Mouse (Mus musculus) NIH3T3 (cell line): ENCODE data around the gene Anks6.
A peak's percentile ranks its signal among the peaks of the same experiment; 100 is the strongest.

Experiments used
- DNase-seq: peaks from one replicate; pipeline ENCODE4 v3.0.0-alpha.2; 2012; ENCODE audit warnings: low read depth

Gene Anks6

DNA sequence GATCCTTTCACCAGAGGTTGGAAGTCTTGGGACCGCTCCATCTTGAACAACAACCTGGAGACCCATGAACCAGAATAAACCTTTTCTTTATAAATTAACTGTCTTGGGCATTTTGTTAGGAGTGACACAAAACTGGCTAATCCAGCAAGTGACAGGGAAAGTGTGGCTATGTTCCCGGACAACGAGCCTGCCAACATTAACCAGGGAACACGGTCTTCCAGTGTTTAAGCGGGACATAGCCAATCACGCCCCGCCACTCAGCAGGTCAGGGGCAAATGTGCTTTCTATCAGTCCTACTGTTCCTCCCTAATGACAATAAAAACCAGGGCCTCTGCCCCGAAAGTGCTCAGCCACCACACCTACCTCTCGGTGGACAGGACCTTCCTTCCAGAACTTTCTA is 13.4 kb downstream of the Anks6 start:
- no peak for DNase-seq

DNA sequence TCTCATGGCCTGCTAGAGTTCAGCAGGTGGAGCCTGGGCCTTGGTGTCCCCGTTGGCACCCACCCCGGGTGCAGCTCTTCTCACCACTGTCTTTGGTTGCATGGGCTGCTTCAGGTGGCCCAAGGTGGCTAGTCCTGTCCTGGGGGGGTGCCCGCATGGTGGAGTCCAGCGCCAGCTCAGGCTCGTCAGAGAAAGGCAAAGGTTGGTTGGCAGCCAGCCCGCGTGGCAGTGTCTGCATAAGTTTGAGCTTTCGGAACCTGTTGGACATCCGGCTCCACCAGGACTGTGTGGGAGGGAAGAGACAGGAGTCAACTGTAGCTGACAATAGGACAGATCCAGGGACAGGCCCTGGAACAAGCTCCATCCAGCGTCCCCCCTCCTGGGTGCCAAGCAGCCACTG is 17.6 kb downstream of the Anks6 start:
- DNase-seq: no peak

DNA sequence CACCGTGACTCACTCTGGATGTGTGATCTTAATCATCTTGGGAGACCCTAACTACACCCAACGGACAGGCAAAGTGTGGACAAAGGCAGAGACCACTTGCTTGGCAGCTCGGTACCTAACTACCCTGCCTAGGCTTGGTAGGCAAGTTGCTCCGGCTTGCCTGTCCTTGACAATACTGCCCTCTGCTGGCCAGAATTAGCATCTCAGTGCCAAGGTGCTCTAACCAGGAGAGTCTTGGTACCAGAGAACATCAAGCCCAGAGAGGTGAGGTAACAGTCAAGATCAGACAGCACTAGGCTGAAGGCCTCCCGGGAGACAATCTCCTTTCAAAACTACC is 19.9 kb downstream of the Anks6 start:
- peak; percentile 85 for DNase-seq

DNA sequence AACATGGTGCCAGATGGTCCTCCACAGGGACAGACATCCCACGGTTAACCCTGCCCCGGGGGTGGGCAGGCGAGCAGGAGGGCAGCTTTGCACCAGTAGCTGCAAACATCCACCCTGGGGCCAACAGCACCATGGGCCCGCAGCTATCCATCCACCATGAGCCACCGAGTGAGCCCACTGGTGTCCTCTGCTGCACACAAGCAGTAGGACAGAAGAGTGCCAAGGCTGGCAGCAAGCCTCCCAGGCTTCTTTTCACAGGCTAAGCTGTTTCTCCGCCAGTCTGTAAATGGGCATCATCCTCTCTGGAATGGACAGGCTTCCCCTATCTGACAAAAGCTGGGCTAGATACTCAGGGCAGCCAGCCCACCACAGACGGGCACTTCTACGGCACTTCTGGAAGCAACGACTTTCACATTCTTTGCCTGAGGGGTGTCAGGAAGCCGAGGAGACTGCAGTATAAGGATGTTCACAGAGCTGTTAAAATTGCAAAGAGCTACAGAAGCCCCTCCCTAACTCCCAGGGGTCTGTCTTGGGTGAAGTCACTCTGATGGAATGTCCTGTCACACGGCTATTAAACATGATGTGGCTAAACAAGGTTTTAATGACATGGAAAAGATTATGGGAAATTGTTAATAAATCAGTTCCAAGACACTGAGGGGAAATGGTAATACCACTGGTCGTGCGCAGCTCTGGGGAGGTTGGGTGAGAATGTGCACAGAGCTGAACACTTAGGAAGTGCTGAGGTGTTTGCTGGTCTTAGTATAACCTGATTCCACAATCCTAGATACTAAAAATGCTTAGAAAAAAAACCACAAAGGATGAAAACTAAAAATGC is 20.5 kb downstream of the Anks6 start:
- no peak for DNase-seq

DNA sequence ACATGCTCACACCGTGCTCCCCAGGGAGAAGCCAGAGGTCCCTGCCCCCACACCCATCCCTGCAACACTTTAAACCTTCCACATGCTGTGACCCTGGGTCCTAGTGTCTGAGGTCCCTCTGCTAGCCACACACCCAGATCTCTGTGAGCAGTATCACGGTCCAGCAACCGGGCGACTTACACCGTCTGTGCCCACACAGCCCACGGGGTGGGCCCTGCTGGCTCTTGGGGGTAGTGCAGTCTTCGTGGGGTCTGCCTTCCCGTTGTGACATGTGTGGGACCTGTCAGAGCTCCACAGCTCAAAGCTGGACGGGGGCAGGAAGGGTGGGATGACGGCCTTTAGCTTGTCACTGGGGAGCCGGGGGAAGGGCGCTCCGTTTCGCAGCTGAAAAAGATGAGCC is 21.7 kb downstream of the Anks6 start:
- no peak for DNase-seq

DNA sequence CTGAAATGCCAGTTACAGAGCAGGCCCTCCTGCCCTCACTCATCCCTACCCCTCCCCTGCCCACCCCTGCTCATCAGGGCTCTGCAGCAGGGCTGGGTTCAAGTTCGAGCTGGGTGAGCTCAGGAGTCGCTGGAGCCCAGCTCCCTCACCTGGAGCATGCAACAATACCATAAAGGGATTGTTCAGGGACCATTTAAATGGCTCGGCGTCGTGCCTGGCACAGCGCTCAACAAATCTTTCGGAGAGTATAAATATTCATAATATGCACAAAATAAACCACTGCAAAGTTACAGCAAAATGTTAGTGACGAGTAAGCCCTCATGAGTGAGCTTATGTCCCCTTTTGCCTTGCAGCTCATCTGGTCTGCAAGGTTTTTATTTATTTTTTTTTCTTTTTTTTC is 25.1 kb downstream of the Anks6 start:
- DNase-seq: no peak

DNA sequence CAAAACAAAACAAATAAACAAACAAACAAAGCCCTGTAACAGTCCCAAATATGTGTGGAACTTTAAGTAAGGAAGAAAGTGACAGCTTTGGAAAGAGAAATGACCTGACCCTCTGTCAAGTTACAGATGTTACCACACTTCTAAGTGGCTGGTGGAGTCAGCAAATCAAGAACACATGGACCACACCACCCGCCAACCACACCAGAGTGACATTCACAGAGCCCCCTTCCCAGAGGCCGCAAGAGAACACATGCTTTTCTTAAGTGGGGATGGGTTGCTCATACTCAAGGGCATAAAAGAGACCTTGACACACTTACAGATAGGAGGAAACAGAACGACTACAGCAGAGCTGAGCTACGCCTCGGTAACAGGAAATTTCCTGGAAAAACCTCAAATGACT is 28.4 kb downstream of the Anks6 start:
- no peak for DNase-seq

DNA sequence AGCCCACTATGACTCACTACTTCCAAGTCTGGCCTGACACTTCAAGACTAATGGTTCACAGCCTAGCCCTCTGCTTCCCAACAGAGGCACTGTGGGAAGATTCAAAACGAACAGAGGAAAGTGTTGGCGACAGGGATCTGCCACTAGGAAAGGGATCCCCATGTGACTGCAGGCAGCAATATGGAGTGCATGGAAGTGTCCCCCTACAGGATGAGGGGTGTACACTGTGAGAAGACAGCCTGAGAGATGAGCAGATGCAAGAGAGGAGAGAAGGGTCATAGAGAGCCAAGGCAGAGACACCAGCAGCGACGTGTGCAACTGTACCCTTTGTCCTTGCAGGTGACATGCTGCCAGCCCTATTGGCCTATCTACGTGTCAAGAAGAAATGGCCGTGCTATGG is 33.3 kb downstream of the Anks6 start:
- DNase-seq: no peak

DNA sequence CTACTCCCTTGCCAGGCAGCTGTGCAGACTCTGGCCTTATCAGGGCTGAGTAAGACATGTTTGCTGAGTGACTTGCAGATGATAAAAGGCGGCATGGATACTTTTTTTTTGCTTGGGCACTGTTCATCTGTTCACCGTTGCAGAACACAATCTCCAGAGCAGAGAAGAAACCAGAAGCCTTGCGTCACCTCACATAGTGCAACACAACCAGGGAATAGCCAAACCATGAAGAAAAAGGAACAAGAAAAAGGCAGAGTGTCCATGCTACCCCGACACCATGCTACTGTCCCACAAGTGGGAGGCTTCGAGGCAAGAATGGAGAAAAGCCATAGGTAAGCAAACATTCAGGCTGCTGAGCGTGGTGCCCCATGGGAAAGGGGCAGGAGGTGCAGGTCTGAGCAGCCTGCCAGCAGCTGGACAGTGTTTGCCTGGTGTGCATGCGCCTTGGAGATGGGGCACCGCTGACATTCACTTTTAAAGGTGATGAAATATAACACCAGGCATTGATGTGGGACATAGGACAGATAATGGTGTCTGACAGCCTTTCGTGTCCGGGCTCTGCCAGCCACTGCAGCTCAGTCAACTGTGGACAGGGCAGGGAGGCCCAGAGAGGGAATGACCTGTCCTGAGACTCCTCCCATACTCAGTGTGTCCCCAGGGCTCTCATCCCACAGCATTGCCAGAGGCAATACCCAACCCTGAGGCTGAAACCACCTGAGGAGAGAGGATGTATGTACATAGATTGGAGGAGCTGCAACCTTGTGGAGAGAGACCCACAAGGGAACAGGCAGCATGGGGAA is 34.2 kb downstream of the Anks6 start:
- DNase-seq: no peak

DNA sequence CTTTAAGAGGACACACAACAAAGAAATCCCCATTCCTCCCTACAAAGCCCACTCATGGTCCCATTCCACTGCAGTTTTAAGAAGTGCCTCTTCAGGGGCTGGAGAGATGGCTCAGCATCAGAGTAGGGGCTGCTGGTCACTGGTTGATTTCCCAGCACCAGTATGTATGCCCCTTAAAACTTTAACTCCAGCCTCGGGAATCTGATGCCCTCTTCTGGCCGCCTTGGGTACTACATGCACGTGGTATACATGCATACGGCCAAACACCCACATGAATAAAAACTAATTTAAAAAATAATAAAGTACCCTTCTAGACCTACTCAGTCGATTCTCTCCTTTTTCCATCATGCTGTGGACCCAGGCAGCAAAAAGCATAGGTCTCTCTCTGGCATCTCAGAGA is 36.7 kb downstream of the Anks6 start:
- peak; percentile 59 for DNase-seq

DNA sequence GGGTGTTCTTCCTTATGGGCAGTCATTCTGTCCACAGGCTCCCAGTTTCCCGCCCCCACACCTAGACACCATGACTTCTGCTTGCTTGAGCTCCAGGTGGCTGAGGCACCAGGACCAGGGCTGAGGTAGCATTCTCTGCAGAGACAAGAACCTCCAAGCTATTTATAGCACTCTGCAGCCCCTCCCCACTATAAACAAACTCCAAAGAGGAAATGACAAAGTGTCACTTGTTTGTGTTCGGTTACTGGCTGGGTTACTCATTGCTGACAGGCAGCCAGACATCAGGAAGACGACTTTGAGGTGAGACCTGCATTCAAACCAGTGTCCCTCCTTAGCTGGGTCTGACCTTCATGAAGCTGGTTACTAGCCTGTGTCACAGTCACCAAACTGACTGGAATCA is 42.1 kb downstream of the Anks6 start:
- DNase-seq: no peak

DNA sequence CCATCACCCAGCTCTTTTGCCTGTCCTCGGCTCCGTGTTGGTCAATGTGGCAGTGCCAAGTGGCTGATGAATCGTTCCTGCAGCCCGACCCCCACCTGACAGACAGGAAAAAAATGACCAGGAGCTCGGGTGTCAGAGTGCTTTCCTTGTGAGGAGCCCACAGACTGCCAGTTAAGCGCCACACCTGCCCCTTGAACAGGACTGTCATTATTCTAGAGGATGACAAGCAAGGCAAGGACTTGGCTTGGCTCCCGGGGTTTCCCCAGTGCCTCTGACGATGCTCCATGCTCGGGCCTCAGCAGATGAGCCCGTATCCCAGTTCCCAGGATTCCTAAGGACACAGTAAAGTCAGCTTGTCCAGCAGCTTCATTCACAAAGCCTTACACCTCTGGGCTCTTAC is 44.8 kb downstream of the Anks6 start:
- no peak for DNase-seq

DNA sequence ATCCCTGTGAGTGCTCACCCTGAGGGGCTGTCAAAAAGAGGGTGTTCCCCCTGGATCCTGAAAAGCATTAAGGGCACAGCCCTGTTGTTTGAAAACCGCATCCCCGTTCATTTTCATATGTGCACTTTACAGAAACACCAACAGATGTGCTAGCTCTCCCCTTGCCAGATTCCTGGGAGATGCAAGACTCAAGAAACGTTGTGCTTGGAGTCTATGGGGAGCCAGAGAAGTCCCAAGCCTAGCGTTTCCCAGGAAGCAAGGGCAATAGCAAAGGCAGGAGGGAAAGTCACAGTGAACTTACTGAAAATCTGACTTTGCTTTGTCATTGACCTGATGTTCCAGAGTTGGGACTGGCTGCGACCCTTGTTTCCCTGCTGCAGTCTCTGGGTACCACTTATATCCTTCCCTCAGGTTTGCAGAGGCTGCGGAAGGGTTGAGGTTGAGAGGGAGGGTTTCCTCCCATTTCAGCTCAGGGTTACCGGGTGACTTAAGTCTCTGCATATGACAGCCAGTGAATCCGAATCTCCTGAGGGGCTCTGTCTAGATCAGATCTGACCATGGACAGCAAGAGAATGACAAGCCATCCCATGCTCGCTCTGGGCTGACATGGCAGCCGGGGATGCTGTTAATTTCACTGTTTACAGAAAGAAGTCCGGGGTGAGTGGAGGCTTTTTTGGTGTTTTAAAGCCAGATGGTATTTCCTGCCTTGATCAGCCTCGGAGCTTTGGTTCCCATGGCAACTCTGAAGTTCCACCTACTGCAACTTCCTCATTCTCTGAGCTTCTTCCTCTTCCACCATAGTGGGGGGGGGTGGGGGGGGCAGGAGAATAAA is 46.6 kb downstream of the Anks6 start:
- DNase-seq: no peak

DNA sequence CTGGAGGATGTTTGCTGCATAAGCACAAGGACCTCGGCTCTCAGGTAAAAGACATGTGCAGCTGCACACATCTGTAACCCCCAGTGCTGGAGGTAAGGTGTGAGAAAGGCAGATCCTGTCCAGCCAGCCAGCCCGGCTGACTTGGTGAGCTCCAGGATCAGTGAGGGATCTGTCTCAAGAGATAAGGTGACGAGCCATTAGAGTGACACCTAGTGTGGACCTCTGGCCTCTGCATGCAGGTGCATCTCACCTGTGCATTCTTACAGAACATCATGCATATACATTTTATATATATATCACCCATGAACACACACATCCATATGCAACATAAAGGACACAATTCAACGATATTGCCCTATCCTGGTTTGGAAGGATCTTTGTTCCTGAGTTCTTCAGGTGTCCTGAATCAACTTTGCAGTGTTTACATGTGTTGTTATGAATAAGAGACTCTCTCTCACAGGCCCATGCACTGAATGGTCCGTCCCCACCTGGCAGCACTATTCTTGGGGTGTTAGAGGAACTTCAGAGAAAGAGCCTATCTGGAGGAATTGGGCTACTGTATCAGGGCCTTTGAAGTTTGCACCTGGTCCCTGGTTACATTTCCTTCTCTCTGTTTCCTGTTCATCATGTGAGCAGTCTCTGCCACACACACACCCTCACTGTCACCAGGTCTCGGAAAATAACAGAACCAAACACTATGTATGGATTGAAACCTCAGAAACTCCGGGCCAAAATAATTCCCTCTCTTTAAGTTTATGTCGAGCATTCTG is 56.4 kb downstream of the Anks6 start:
- DNase-seq: no peak

DNA sequence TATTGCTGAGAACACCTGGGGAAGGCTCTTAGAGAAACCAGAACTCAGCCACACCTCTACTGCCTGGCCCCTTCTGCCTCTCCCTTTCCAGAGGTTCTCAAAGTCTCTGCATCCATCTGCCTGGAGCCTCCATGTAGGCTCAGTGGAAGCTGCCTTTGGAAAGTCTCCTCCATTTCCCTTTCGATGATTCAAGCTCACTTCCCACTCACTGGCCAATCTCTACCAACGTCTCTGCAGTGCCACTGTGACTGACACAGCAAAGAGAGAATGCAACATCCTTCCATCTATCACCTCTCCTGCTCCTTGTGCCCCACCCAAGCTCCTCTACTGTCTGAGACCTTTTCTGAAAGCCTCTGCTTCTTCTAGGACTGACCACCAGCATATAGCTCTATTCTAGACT is 59.3 kb downstream of the Anks6 start:
- DNase-seq: no peak

DNA sequence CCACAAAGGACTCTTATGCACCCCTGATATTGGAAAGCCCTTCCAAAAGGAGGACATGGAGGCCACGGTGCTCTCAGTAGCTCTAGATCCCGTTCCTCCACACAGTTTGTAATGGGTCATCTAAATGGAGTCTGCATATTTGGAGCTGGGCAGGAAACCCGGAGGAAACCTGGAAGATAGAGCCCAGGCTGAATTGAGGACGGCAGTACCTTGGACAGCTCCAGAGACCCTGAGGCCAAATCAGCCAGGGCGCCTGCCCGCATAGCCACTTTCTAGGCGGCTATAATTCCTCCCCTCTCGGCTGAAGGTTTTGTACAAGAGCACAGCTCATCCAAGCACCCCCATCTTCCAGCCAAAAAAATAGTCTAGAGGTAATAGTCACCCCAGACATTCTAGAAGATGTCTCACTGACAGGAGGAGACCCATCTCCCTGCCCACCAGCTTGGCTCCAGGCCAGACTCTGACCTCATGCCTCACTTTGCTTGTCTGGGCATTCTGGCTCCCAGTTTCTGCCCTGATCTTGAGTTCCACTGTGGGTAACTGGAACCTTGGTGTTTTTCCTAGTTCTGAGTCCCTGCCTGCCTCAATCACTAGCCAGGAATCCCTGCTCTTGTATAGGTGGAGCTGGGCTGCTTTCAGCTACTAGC is 64.3 kb downstream of the Anks6 start:
- peak; percentile 65 for DNase-seq

DNA sequence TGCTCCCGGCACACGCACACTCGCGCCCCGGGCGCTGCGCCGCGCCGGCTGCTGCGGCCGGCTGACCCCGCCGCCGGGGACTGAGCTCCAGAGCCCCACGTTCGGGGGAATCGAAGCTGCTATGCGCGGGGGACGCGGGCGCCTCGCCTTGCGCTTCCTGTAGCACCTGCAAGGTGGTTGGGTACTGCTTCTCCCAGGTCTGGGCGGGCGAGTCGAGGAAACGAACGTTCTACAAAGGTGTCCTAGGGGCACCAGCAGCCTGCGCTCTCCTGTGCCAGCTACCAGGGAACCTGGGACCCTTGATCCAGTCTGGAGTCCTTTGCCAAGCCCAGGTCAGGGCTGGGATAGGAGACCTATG is 65.3 kb downstream of the Anks6 start:
- no peak for DNase-seq

DNA sequence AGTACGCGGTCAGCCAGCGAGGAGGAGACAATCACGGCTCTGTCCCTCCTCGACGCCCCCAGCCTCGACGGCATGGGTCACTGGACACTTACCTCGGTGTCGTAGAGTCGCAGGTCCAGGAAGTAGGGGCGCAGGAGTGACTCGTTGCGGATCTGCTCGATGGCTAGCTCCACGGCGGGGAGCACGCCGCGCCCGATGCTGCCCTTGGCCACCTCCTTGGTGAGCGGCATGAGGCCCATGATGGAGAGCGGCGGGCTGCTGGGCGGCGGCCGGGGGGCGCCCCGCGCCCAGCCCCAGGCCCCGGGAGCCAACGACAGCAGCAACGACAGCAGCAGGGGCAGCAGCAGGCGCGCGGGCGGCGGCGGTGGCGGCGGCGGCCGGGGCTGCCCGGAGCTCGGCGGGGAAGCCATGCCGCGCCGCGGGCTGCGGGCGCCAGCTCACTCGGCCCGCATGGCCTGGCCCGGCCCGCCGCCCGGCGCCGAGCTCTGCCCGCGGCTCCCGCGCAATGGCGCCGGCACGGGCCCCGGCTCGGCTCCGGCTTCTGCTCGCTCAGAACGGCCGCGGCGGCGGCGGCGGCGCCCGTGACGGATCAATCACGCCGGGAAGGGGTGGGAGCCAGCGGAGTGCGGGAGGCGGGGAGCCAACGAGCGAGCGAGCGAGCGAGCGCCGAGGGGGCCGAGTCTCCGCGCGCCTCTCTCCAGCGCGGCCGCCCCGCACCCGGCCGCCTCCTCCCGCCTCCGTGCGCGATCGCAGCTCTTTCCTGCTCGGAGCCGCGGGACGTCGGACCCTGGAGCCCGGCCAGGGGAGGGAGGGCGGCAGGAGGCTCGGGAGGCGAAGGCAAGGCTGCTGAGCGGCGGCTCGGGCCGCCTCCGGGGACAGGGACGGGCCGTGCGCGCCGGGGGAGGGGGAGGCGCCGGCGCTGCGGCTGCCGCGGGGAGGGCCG is 65.9 kb downstream of the Anks6 start, which contains the start of gene Gabbr2:
Gene Gabbr2, minus strand, starts transcription at position 858 of the 943 bp plus-strand sequence.
- no peak for DNase-seq

DNA sequence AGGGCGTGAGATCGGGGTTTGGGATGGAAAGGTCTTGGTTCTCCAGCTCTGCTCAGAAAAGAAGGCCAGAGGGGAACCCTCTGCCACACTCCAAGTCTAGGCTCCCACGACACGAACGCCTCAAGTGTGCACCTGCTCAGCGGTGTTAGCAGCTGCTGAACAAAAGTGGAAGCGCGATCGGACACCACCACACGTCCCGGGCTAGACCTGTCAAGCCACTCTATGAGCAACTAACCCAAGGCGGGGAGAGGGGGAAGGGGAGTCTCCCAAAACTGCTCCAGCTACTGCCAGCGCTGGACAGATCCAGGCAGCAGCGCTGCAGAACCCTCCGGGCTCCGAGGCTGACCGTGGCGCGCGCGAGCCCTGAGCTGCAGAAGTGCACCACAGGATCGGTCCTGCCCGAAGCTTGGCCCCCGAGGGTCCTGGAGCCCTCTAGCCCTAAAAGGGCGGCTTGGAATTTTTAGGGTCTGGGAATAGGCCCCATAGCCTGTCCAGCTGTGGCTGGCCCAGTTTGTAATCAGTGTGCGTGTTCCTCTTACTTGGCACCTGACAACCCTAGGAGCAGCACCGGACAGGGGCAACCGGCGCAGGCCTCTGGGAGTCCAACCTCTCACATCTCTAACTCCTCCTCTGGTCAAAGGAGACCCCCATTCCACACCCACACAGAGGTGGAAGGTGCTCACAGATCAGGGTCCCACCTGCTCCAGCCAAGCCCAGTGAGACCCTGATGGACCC is 66.8 kb downstream of the Anks6 start:
- DNase-seq: no peak

DNA sequence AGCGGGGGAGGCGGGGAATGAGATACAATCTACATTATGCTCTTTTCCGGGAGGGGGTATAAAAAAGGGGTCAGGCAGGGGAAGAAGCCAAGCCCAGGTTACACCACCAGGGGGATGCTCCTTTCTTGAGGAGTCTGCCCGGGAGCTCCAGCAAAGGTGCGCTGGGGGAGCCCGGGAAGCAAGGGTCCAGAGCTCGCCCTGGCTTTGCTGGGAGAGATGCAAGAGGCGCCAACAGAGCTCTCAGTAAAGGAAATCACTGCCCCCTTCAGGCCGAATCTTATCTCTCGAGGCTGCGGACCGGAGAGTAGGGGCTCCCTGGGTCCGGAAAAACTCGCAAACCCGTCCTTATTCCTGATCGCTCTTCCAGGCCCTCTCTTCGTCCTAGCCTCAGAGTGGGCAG is 67.4 kb downstream of the Anks6 start:
- DNase-seq: peak; percentile 20
